Mouse (Mus musculus): ENCODE measurements at regions not wholly inside any gene's neighbourhood (a gene's known extent, or its start where the extent isn't known, plus 50 kb on each side); places are given as distances from the start of the nearest gene placed in this dataset.
"Not testable (repeated sequence)": the region's sequence is repeated elsewhere in the genome, so short reads cannot be mapped to it uniquely, and the experiment has no call there.

DNA sequence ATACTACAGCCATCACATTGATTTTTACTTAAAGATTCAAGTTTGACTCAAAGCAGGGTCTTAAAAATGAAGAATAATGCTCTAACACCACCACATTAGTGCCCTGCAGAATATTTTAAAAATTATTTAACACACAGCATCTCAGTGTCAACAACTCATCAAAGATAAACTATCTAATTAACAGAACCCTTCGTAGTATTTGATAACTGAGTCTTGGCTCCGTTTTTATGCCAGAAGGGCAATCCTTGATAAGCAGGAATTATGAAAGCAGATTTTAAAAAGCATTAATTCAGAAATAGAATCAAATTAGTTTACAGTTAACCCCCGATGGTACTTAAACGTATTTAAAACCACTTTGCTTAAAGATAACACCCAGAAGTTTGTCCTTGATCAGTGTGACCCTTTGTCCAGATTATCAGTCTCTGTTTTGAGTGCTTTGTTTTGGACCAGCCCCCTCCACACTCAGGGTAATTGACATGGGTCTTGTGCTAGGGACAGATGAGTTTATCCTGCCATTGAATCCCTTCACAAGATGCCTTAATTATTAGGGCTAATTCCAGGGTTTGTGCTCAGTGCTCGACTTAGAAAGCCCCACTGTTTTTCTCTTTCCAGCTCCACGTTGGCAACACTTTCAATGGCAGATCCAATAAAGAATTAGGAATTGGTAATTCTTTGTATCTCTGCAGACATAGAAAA, 69.4 kb upstream of the Dph6 start:
- DNase-seq (ENCODE audit: low spot score in 2 of 2) = no peak
- no peak overlapping the region for H3K27ac ChIP-seq
- no peak for TF ChIP-seq CTCF (conservative IDR thresholded peaks at IDR 0.05)

GRCm38 (mm10) chr2:114727197-114727596, 72.4 kb upstream of the Dph6 start:
- Histone ChIP-seq H3K4me3 (no peak overlapping the region), H3K27ac (no peak overlapping the region)
- TF ChIP-seq CTCF (conservative IDR thresholded peaks at IDR 0.05) = no peak
- no peak for DNase-seq (ENCODE audit: low spot score in 2 of 2)

More for the DNA sequence above, 69.4 kb upstream of the Dph6 start:
- no peak overlapping the region for H3K4me3 ChIP-seq

- TF ChIP-seq CTCF (conservative IDR thresholded peaks at IDR 0.05) = no peak
- DNase-seq (ENCODE audit: low spot score in 2 of 2) = no peak
- H3K27ac ChIP-seq = no peak overlapping the region
- no peak overlapping the region for H3K4me3 ChIP-seq
Observed at GRCm38 (mm10) chr2:114734861-114735569, 80.3 kb upstream of the Dph6 start.

- Histone ChIP-seq H3K4me3 (no peak overlapping the region), H3K27ac (no peak overlapping the region)
- DNase-seq (ENCODE audit: low spot score in 2 of 2) = no peak
- no peak for TF ChIP-seq CTCF (conservative IDR thresholded peaks at IDR 0.05)
Observed at GRCm38 (mm10) chr2:114739421-114740212, 84.9 kb upstream of the Dph6 start.

DNA sequence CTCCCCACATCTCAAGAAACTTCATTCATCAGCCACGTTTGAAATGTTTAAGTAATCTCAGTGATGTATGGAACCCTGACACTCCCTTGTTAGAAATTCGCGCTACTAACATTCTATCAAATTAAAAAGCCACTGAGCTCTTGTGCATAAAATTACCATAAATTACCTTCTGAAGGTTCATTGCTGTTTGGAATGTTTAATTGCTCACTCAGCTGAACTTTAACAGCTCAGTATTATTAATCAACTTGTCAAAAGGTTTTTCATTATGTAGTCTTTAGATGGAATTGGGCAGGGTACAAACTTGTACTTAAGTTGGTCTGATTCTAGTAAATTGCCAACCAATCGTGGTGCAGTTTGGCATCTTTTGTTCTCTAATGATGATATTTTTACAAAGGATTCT, 108.5 kb upstream of the Dph6 start:
- no peak for TF ChIP-seq CTCF (conservative IDR thresholded peaks at IDR 0.05)
- H3K27ac ChIP-seq = no peak overlapping the region
- no peak for DNase-seq (ENCODE audit: low spot score in 2 of 2)
- no peak overlapping the region for H3K4me3 ChIP-seq

DNA sequence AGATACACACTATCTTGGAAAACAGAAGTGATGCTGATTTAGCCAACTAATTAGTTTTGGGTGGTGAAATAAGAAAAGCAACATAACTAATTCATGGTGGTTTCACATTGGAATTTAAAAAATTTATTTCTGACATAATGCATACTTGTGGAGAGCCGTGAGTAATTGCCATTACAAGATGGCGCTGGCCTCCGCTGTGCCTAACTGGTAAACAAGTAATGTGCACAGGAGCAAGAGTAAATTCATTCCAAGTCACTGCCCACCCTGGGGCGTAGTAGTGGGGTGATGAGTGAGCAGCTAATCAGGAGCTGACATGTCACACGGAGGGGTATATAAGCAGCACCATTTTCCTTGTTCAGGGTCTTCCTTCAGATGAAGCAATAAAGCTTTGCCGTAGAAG, 119.0 kb upstream of the Dph6 start:
- not testable (repeated sequence) for H3K27ac ChIP-seq; H3K4me3 ChIP-seq; DNase-seq (ENCODE audit: low spot score in 2 of 2)

- TF ChIP-seq CTCF (conservative IDR thresholded peaks at IDR 0.05) = no peak
- Histone ChIP-seq H3K4me3 (no peak overlapping the region), H3K27ac (no peak overlapping the region)
- no peak for DNase-seq (ENCODE audit: low spot score in 2 of 2)
Observed at GRCm38 (mm10) chr2:114774278-114774677, 119.5 kb upstream of the Dph6 start.

DNA sequence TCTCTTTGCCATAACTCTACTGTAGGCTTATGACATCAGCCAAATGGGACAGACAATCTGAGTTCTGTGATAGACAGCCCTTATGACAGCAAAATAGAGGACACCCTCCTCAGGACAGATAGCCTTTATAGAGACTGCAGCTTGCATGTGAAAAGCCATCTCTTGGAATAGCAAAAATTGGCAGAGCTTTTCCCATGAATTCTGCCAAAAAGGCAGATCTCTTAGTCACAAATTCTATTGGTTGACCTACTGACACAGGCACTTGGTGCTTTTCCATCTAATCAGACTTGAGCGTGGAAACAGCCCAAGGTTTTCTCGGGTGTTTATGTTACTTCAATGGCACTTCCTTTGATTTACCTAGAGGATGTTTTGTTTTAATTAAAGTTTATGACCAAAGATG, 120.8 kb upstream of the Dph6 start:
- no peak for TF ChIP-seq CTCF (conservative IDR thresholded peaks at IDR 0.05)
- H3K4me3 ChIP-seq = no peak overlapping the region
- no peak for DNase-seq (ENCODE audit: low spot score in 2 of 2)
- no peak overlapping the region for H3K27ac ChIP-seq

DNA sequence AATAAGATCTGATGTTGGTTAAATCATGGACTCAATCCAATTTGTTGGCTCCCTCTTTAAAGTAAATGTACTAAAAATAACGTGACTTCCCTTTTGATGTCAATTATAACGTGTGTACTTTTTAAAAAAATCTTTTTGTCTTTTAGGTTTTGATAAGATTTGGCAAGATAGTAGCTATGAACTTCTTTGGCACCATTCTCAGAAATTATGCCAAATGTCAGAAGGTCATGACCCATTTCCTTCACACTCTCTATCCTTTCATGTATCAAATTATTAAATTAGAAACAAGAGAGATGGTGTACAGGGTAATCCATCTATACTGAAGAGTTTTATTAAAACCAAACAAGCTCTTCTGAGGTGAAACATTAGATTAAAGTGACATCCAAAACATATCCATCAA, 121.4 kb upstream of the Dph6 start:
- no peak for DNase-seq (ENCODE audit: low spot score in 2 of 2)
- Histone ChIP-seq H3K27ac (no peak overlapping the region), H3K4me3 (no peak overlapping the region)
- no peak for TF ChIP-seq CTCF (conservative IDR thresholded peaks at IDR 0.05)

GRCm38 (mm10) chr2:114782450-114782849, 127.7 kb upstream of the Dph6 start:
- no peak for DNase-seq (ENCODE audit: low spot score in 2 of 2)
- TF ChIP-seq CTCF (conservative IDR thresholded peaks at IDR 0.05) = no peak
- Histone ChIP-seq H3K27ac (no peak overlapping the region), H3K4me3 (no peak overlapping the region)

DNA sequence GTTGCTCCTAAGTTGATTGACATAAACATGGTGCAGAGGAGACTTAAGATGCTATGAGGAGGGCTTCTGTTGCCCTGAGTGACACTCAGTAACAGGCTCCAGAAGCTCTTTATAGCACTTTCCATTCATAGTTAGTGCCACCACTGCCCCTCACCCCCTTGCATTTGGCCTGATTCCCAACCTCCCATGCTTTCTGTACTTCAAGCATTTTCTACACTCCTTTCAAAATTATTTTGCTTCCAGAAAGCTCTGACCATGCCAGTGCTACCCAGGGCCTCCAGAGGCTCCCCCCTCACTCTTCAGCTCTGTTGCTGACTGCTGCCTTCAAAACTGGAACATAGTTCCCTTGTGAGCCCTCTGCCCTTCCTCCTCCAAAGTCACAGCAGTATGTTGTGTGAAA, 129.4 kb upstream of the Dph6 start:
- no peak for DNase-seq (ENCODE audit: low spot score in 2 of 2)
- H3K4me3 ChIP-seq = no peak overlapping the region
- H3K27ac ChIP-seq = no peak overlapping the region
- no peak for TF ChIP-seq CTCF (conservative IDR thresholded peaks at IDR 0.05)

DNA sequence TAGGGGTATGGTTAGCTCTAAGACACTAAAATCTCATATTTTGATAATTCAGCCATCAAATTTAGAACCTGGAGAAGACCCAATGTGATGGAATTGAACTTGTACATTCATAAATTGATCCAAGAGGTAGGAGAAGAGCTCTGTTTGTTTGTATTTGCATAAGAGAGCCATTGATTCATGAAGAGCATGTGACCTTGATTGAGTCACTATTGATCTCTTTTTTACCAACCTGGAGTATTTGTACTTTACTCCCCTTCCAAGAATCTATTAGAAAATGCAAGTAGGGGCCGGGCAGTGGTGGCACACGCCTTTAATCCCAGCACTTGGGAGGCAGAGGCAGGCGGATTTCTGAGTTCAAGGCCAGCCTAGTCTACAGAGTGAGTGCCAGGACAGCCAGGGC, 133.5 kb upstream of the Dph6 start:
- no peak overlapping the region for H3K27ac ChIP-seq
- no peak for TF ChIP-seq CTCF (conservative IDR thresholded peaks at IDR 0.05)
- H3K4me3 ChIP-seq = no peak overlapping the region
- no peak for DNase-seq (ENCODE audit: low spot score in 2 of 2)

DNA sequence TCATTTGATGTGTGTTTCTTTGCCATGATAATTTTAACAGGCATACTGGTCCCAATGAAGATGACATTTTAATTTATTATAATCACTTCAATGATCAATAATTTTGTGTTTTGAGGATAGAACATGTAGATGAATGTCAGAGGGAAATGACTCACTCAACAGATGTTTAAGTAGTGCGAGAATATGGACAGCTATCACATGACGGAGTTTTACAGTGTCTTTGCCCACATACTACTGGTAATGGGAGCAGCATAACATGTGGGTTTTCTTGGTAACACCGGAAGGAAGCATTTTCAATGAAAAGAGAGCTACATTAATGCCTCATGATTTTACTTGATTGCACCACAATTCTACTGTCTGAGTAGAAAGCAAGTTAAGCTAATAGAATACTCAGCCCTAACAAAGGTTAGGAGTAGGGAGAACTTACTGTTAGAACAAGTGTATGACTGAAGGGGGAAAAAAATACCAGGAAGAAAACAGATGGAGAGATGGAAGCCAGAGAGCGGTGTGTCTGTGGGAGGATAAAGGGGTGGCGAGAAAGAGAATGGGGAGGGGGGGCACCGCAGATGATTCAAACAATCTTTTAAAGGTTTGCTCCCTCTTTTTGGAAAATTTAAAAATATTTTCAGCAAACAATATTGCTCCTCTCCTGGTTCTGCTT, 142.0 kb upstream of the Dph6 start:
- peak overlapping the region; percentile 81 for H3K27ac ChIP-seq
- peak; percentile 13 for DNase-seq (ENCODE audit: low spot score in 2 of 2)
- no peak for TF ChIP-seq CTCF (conservative IDR thresholded peaks at IDR 0.05)
- no peak overlapping the region for H3K4me3 ChIP-seq
